Mouse (Mus musculus) hindbrain, embryonic 16.5 days (tissue): Measurements from ENCODE around the gene Olfr1371. TPM values are rescaled to one million over a fixed set of nuclear protein-coding genes. Genes with fewer than 3 reads are reported as not detected.

ENCODE experiments used
- ATAC-seq: fragments of 200-750 bp; cut with Nextera tagmentation; 2 replicates; pipeline ENCODE4 v1.8.0; 2017; ENCODE audit warnings: moderate TSS enrichment, moderate library complexity
- H3K27ac ChIP-seq: fragments of 300-500 bp; sonication (generic); 2 replicates; pipeline ENCODE4 v1.5.1; 2014; ENCODE audit warnings: low read depth, mild to moderate bottlenecking, control low read depth, low read length, moderate library complexity
- H3K27me3 ChIP-seq: fragments of 300-500 bp; sonication (generic); replicated peaks from 2 replicates; pipeline ENCODE4 v1.6.1; 2014; ENCODE audit warnings: low read length; ENCODE audit not compliant: control insufficient read depth, insufficient read depth
- H3K36me3 ChIP-seq: fragments of 300-500 bp; sonication (generic); 2 replicates; pipeline ENCODE4 v1.6.1; 2014; ENCODE audit warnings: mild to moderate bottlenecking, low read length, moderate library complexity, mixed read lengths; ENCODE audit not compliant: control insufficient read depth, insufficient read depth
- H3K4me1 ChIP-seq: fragments of 300-500 bp; sonication (generic); 2 replicates; pipeline ENCODE4 v1.6.1; 2014; ENCODE audit warnings: low read depth, low read length; ENCODE audit not compliant: control insufficient read depth, insufficient read depth
- H3K4me2 ChIP-seq: fragments of 300-500 bp; sonication (generic); 2 replicates; pipeline ENCODE4 v1.6.1; 2014; ENCODE audit warnings: mild to moderate bottlenecking, low read length, control low read depth, moderate library complexity
- H3K4me3 ChIP-seq: fragments of 300-500 bp; sonication (generic); 2 replicates; pipeline ENCODE4 v1.5.1; 2014; ENCODE audit warnings: mild to moderate bottlenecking, low read length, control low read depth, moderate library complexity
- H3K9ac ChIP-seq: fragments of 300-500 bp; sonication (generic); 2 replicates; pipeline ENCODE4 v1.6.1; 2014; ENCODE audit warnings: low read depth, mild to moderate bottlenecking, control low read depth, low read length, moderate library complexity
- H3K9me3 ChIP-seq: fragments of 300-500 bp; sonication (generic); 2 replicates; pipeline ENCODE4 v1.6.1; 2014; ENCODE audit warnings: mild to moderate bottlenecking, low read length, moderate library complexity; ENCODE audit not compliant: control insufficient read depth
- WGBS: fragments of 180-500 bp; shearing (Covaris S2); extraction: QIAGEN DNeasy Blood & Tissue Kit; methylation state at CpG from one replicate; pipeline ENCODE4 v1.1.7; 2014; 5-methylcytosine and 5-hydroxymethylcytosine counted together
- polyA plus RNA-seq: library from polyadenylated mRNA; unstranded; fragments of >200 nt; fragmentation: Nextera tagmentation; extraction: Ambion mirVana; gene quantifications from 2 replicates; pipeline ENCODE4 v1.2.1, GENCODE M21; 2015

Gene Olfr1371
- polyA plus RNA-seq, 1 experiment from 2014 or later: not detected

- WGBS: 76% methylated on average over 5 of the region's 5 CpGs
- H3K4me2 ChIP-seq: no peak overlapping the region
- no peaks in the 10 kb centered on the region for H3K9me3 ChIP-seq
- no peaks in the 10 kb centered on the region for H3K4me1 ChIP-seq
- peaks cover 4% of the 10 kb centered on the region; the same call in 1 of the 2 replicates for H3K36me3 ChIP-seq
- no peak overlapping the region for H3K4me3 ChIP-seq
- H3K27ac ChIP-seq: no peak overlapping the region
- H3K9ac ChIP-seq: no peak overlapping the region
- H3K27me3 ChIP-seq: no peaks in the 10 kb centered on the region
- no peak for ATAC-seq
Observed at GRCm38 (mm10) chr11:52251770-52252169, 38.0 kb upstream of the Olfr1371 start.

DNA sequence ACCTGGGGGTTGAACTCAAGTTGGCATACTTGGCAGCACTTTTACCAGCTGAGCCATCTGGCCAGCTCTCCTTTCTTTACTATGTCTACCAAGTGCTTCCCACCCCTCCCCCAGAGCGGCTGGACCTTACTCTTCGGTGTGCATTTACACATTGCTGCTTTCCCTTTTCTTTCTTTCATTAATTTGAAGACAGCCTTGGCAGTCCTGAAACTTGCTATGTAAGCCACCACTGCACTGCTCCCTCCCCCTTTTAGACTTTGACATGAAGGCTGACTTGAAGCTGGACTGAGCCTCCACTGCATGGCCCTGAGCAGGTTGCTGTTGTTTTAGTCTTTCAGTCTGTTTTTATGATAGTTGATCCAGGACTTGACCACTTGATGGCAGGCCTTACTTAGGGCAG is 35.7 kb upstream of the Olfr1371 start:
- no peaks in the 10 kb centered on the region for H3K9me3 ChIP-seq
- no peak overlapping the region for H3K4me3 ChIP-seq
- no peaks in the 10 kb centered on the region for H3K27me3 ChIP-seq
- H3K4me2 ChIP-seq: no peak overlapping the region
- no peaks in the 10 kb centered on the region for H3K4me1 ChIP-seq
- ATAC-seq: no peak
- H3K36me3 ChIP-seq: peaks cover 7% of the 10 kb centered on the region; the same call in 1 of the 2 replicates
- H3K9ac ChIP-seq: no peak overlapping the region
- no peak overlapping the region for H3K27ac ChIP-seq
- 90% methylated on average over 2 of the region's 2 CpGs for WGBS

- WGBS: 91% methylated on average over 4 of the region's 4 CpGs
Observed at GRCm38 (mm10) chr11:52240898-52241542, 27.2 kb upstream of the Olfr1371 start.

DNA sequence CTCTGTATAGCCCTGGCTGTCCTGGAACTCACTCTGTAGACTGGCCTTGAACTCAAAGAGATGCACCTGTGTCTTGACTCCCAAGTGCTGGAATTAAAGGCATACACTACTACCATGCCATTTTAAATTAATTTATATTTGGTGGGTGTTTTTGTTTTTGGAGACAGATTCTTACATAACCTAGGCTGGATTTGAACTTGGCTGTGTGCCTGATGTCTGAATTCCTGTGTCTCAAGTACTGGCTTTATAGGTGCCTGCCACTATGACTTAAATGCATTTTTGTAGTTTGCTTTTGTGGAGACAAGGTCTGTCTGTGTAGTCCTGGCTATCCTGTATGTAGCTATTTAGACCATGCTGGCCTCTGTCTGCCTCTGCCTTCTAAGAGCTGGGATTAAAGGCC is 20.7 kb upstream of the Olfr1371 start:
- H3K9ac ChIP-seq: no peak overlapping the region
- H3K4me1 ChIP-seq: peaks cover 9% of the 10 kb centered on the region
- H3K27ac ChIP-seq: no peak overlapping the region
- no peak overlapping the region for H3K4me3 ChIP-seq
- peaks cover 6% of the 10 kb centered on the region; the same call in 1 of the 2 replicates for H3K36me3 ChIP-seq
- H3K9me3 ChIP-seq: no peaks in the 10 kb centered on the region
- H3K4me2 ChIP-seq: no peak overlapping the region
- ATAC-seq: no peak
- H3K27me3 ChIP-seq: no peaks in the 10 kb centered on the region

More at GRCm38 (mm10) chr11:52240898-52241542, 27.2 kb upstream of the Olfr1371 start:
- Histone ChIP-seq H3K4me1 (no peaks in the 10 kb centered on the region), H3K4me2 (no peak overlapping the region), H3K27ac (no peak overlapping the region), H3K9me3 (no peaks in the 10 kb centered on the region), H3K27me3 (no peaks in the 10 kb centered on the region), H3K36me3 (peaks cover 9% of the 10 kb centered on the region; the same call in 1 of the 2 replicates), H3K4me3 (no peak overlapping the region), H3K9ac (no peak overlapping the region)
- ATAC-seq: no peak

GRCm38 (mm10) chr11:52233906-52234305 is 20.1 kb upstream of the Olfr1371 start:
- H3K27me3 ChIP-seq: no peaks in the 10 kb centered on the region
- no peaks in the 10 kb centered on the region for H3K9me3 ChIP-seq
- ATAC-seq: no peak
- H3K27ac ChIP-seq: no peak overlapping the region
- 98% methylated on average over 1 of the region's 1 CpGs for WGBS
- peaks cover 9% of the 10 kb centered on the region for H3K4me1 ChIP-seq
- H3K36me3 ChIP-seq: peaks cover 6% of the 10 kb centered on the region; the same call in 1 of the 2 replicates
- H3K4me3 ChIP-seq: no peak overlapping the region
- H3K4me2 ChIP-seq: peak overlapping the region; percentile 80
- H3K9ac ChIP-seq: no peak overlapping the region

DNA sequence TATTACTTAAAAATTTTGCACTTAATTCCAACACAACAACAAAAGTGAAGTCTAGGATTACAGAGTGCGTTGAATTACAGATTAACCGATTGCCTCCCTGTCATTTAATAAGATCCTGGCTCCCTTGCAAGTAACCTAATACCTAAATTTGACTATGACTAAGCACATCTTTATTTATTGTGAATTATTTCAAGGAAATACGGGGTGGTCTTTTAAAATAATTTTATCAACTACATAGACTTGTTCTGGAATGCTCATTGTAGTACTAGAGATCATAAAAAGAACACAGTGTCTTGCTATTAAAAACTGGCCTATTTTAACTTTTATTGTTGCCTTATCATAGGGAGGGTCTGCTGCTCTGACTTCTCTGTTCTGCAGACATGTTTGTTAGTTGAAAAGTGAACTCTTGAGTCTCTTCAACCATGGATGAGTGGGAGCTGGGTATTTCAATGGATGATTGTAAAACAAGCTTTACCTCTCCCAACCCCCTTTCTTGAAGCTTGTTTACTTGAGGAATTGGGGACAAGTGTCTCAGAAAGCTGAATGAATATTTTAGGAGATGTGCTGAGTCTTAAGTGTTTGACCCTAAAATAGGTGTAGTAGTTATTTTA is 19.4 kb upstream of the Olfr1371 start:
- H3K4me1 ChIP-seq: peaks cover 9% of the 10 kb centered on the region
- no peak overlapping the region for H3K9ac ChIP-seq
- no peak for ATAC-seq
- WGBS: 36% methylated on average over 3 of the region's 3 CpGs
- H3K4me3 ChIP-seq: peak overlapping the region; percentile 89
- no peaks in the 10 kb centered on the region for H3K27me3 ChIP-seq
- H3K27ac ChIP-seq: no peak overlapping the region
- H3K36me3 ChIP-seq: peaks cover 3% of the 10 kb centered on the region; the same call in 1 of the 2 replicates
- peak overlapping the region; percentile 80 for H3K4me2 ChIP-seq
- no peaks in the 10 kb centered on the region for H3K9me3 ChIP-seq

GRCm38 (mm10) chr11:52231606-52232541 is 18.1 kb upstream of the Olfr1371 start, which contains the start of gene Skp1a:
Gene Skp1a, plus strand, starts transcription at chr11:52231995.
- peak within 1 kb of the TSS; percentile 100 for H3K27ac ChIP-seq
- H3K9me3 ChIP-seq: no peaks in the 10 kb centered on the region
- WGBS: under 1% methylated on average over 84 of the region's 87 CpGs
- H3K4me3 ChIP-seq: peak within 1 kb of the TSS; percentile 89
- no peaks in the 10 kb centered on the region for H3K36me3 ChIP-seq
- peak within 1 kb of the TSS; percentile 80 for H3K4me2 ChIP-seq
- peak; percentile 92 for ATAC-seq
- peaks cover 9% of the 10 kb centered on the region for H3K4me1 ChIP-seq
- peak within 1 kb of the TSS; percentile 88 for H3K9ac ChIP-seq
- no peaks in the 10 kb centered on the region for H3K27me3 ChIP-seq

GRCm38 (mm10) chr11:52230694-52231093 is 16.9 kb upstream of the Olfr1371 start:
- WGBS: 66% methylated on average over 5 of the region's 5 CpGs
- Histone ChIP-seq H3K36me3 (no peaks in the 10 kb centered on the region), H3K9me3 (no peaks in the 10 kb centered on the region), H3K4me2 (peak overlapping the region; percentile 65), H3K9ac (peak overlapping the region; percentile 41; the same call in 1 of the 2 replicates), H3K4me1 (peaks cover 9% of the 10 kb centered on the region), H3K4me3 (peak overlapping the region; percentile 89), H3K27ac (no peak overlapping the region; the same call in 1 of the 2 replicates), H3K27me3 (no peaks in the 10 kb centered on the region)
- ATAC-seq: no peak
